Comparison of ENCODE assay signal across 28 mouse cellular contexts in genomic region chr8:7710764-7711163, GRCm38 (mm10).
"Had no signal": no experiment of that assay in that cellular context is flagged by ENCODE, and none has a peak within 500 bp of the region (broad histone marks: within the 10 kb centered on the region; RNA-seq: fewer than 3 reads in every experiment).

No protein-coding gene starts in this region.

- H3K27ac ChIP-seq: gastrocnemius, adult 2 months; heart, adult 2 months; heart, embryonic 13.5 days; heart, embryonic 15.5 days; hindbrain, embryonic 10.5 days; hindbrain, embryonic 12.5 days; hindbrain, embryonic 14.5 days; intestine, embryonic 15.5 days; layer of hippocampus, adult 2 months; left cerebral cortex, adult 2 months; limb, embryonic 10.5 days; limb, embryonic 12.5 days; liver, embryonic 13.5 days had no signal

- H3K4me3 ChIP-seq: gastrocnemius, adult 2 months; heart, adult 2 months; heart, embryonic 13.5 days; heart, embryonic 15.5 days; hindbrain, embryonic 10.5 days; hindbrain, embryonic 12.5 days; intestine, embryonic 15.5 days; layer of hippocampus, adult 2 months; left cerebral cortex, adult 2 months; limb, embryonic 10.5 days; limb, embryonic 12.5 days; liver, embryonic 13.5 days had no signal

- H3K4me1 ChIP-seq: heart, embryonic 13.5 days; heart, embryonic 15.5 days; hindbrain, embryonic 10.5 days; hindbrain, embryonic 12.5 days; intestine, embryonic 15.5 days; limb, embryonic 10.5 days; limb, embryonic 12.5 days; liver, embryonic 13.5 days had no signal

- H3K27me3 ChIP-seq: heart, embryonic 13.5 days; heart, embryonic 15.5 days; hindbrain, embryonic 12.5 days; intestine, embryonic 15.5 days; limb, embryonic 12.5 days; liver, embryonic 13.5 days had no signal

- H3K9ac ChIP-seq: heart, embryonic 13.5 days; heart, embryonic 15.5 days; hindbrain, embryonic 12.5 days; hindbrain, embryonic 14.5 days; intestine, embryonic 15.5 days; limb, embryonic 12.5 days; liver, embryonic 13.5 days had no signal

- H3K4me2 ChIP-seq: heart, embryonic 11.5 days; heart, embryonic 13.5 days; heart, embryonic 15.5 days; hindbrain, embryonic 12.5 days; hindbrain, embryonic 14.5 days; intestine, embryonic 15.5 days; limb, embryonic 12.5 days; liver, embryonic 11.5 days; liver, embryonic 13.5 days had no signal

- DNase-seq: gastrocnemius, adult 2 months; gastrocnemius, postnatal 10 days; gastrocnemius, postnatal 25 days; heart, adult 2 months; heart, postnatal 14 days; heart, postnatal 36 days; kidney, adult 18-20 months; kidney, adult 8-10 months; kidney, postnatal 10 days; kidney, postnatal 25 days; kidney, postnatal 4 days; liver; liver, embryonic 13.5 days had no signal

- ATAC-seq: hindbrain, embryonic 16.5 days; inflammation-experienced regulatory T-cells, adult 6 months; intestine, embryonic 15.5 days; intestine, postnatal 0 days had no signal

- H3K36me3 ChIP-seq: heart, embryonic 13.5 days; heart, embryonic 15.5 days; hindbrain, embryonic 10.5 days; hindbrain, embryonic 12.5 days; intestine, embryonic 15.5 days; limb, embryonic 10.5 days; limb, embryonic 12.5 days; liver, embryonic 13.5 days had no signal

- H3K9me3 ChIP-seq: heart, embryonic 13.5 days; heart, embryonic 15.5 days; hindbrain, embryonic 10.5 days; hindbrain, embryonic 12.5 days; intestine, embryonic 15.5 days; limb, embryonic 10.5 days; limb, embryonic 12.5 days; liver, embryonic 13.5 days had no signal
